Mouse (Mus musculus): Measurements from ENCODE around the gene Maff. TPM values are rescaled to one million over a fixed set of nuclear protein-coding genes. Genes with fewer than 3 reads are reported as not detected.

Gene Maff
- polyA plus RNA-seq, 1 experiment from 2014 or later = 1.2 TPM

DNA sequence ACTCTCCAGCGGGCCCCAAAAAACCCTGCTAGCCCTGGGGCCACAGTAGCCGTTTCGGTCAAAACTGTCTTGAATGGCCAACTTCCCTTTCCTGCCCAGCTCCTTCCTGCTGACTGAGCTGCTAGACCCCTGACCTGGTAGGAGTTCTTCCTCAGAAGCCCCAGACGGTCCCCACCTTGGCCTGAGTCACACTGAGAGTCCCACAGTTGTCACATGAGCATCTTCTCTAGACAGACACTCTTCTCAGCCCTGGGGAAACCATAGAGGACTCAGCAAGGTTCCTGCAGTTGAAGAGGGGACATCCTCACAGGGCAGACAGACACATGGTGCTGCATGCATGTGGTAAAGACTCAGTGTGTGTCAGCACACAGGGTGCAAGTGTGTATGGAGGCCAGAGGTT, 8.2 kb downstream of the Maff start:
- H3K4me2 ChIP-seq = no peak overlapping the region
- ATAC-seq = no peak
- H3K4me1 ChIP-seq = peaks cover 21% of the 10 kb centered on the region
- H3K36me3 ChIP-seq (ENCODE audit: poor library complexity, severe bottlenecking) = no peaks in the 10 kb centered on the region
- no peak overlapping the region for H3K9ac ChIP-seq
- no peak overlapping the region for H3K27ac ChIP-seq
- 88% methylated on average over 4 of the region's 4 CpGs for WGBS
- peaks cover 21% of the 10 kb centered on the region for H3K27me3 ChIP-seq
- no peak overlapping the region for H3K4me3 ChIP-seq
- no peaks in the 10 kb centered on the region for H3K9me3 ChIP-seq (replicated peaks)

DNA sequence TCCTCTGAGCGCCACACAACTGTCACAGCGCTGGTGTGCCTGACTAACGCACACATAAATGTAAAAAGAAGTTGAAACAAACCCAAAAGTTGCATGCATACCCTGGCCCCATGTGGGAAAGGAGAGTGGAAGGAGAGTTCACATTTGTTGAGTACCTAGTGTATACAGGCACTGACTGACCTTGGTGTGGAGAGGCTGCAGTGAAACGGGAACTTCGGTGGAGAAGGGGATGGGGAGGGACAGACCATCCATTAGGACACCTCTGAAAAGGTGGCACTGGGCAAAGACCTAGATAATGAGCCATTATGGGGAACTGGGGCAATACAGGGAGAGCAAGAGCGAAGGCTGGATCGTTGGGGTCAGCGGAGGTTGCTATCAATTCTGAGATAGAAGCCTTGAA, 10.1 kb downstream of the Maff start:
- H3K9me3 ChIP-seq (replicated peaks) = no peaks in the 10 kb centered on the region
- H3K27ac ChIP-seq = no peak overlapping the region
- H3K4me1 ChIP-seq = peaks cover 28% of the 10 kb centered on the region
- peaks cover 15% of the 10 kb centered on the region for H3K27me3 ChIP-seq
- no peak overlapping the region for H3K9ac ChIP-seq
- WGBS = 81% methylated on average over 8 of the region's 8 CpGs
- peaks cover 12% of the 10 kb centered on the region for H3K36me3 ChIP-seq (ENCODE audit: poor library complexity, severe bottlenecking)
- H3K4me2 ChIP-seq = peak overlapping the region; percentile 98
- H3K4me3 ChIP-seq = peak overlapping the region; percentile 47
- ATAC-seq = no peak

DNA sequence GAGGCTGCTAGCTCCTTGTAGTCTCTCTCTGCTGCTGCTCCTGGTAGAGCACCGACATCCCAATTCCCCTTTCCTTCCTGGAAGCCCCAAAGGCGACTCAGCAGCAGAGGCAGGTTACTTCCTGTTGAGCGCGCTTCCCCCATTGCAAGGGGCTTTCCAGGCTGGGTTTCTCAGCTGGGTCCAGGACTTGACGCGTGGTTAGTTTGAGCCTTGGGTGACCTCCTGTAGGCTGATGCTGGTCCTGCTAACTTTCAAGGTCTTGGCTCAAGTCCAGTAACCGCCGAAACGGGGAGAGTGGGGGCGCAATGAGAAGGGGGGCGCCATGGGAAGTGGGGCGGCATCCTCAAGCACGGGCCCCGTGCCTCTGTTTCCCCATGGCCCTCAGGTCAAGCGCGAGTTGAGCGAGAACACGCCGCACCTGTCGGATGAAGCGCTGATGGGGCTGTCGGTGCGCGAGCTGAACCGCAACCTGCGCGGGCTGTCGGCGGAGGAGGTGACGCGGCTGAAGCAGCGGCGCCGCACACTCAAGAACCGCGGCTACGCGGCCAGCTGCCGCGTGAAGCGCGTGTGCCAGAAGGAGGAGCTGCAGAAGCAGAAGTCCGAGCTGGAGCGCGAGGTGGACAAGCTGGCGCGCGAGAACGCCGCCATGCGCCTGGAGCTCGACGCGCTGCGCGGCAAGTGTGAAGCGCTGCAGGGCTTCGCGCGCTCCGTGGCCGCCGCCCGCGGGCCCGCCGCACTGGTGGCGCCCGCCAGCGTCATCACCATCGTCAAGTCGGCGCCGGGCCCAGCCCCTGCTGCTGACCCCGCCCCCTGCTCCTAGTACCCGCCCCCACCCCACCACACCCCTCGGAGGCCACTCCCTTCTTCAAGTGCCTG, 10.9 kb downstream of the Maff start:
- H3K27me3 ChIP-seq = peaks cover 15% of the 10 kb centered on the region
- peak; percentile 85 for ATAC-seq
- no peaks in the 10 kb centered on the region for H3K9me3 ChIP-seq (replicated peaks)
- H3K9ac ChIP-seq = peak overlapping the region; percentile 71
- peaks cover 28% of the 10 kb centered on the region for H3K4me1 ChIP-seq
- peak overlapping the region; percentile 47 for H3K4me3 ChIP-seq
- H3K27ac ChIP-seq = no peak overlapping the region
- under 1% methylated on average over 68 of the region's 77 CpGs for WGBS
- peaks cover 20% of the 10 kb centered on the region for H3K36me3 ChIP-seq (ENCODE audit: poor library complexity, severe bottlenecking)
- peak overlapping the region; percentile 98 for H3K4me2 ChIP-seq

DNA sequence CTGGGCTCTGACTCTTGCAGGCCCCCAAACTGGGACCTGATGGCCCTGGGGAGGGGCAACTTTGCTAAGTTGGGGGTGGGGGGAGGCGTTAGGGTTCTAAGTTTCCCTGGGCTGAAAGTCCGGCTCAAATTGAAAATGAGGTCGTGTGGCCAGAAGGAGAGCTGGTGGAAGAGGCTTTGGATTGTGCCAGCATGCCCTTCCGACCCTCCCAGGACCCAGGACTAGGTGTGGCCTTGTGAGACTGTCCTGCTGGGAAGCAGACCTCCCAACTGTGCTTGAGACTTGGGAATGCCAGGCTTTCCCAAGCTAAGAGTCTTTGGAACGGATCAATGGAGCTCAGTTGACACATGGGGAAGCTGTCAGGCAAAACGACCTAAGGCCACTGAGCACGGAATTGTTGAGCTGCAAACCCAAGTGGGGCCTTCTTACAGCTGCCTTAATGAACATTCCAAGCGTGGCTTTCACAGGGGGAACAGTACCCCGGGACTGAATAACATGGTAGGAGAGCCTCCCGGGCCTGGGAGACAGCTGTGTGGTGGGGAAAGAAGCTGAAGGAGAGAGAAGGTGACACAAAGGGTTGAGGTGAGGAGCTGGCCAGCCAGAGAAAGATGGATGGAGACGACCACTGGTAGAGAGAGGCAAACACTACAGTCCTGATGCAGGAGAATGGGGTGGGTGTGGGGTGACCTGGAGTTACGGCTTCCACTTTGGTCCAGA, 11.7 kb downstream of the Maff start:
- WGBS = 34% methylated on average over 12 of the region's 12 CpGs
- Histone ChIP-seq H3K27me3 (peaks cover 15% of the 10 kb centered on the region), H3K36me3 (ENCODE audit: poor library complexity, severe bottlenecking) (peaks cover 29% of the 10 kb centered on the region), H3K4me2 (peak overlapping the region; percentile 98), H3K9ac (0 out of 2 replicates have a peak overlapping the region, but pooled peaks have one; percentile 71), H3K9me3 (replicated peaks) (no peaks in the 10 kb centered on the region), H3K27ac (no peak overlapping the region), H3K4me3 (peak overlapping the region; percentile 47), H3K4me1 (peaks cover 28% of the 10 kb centered on the region)
- peak; percentile 39; the same call in 1 of the 2 replicates for ATAC-seq

DNA sequence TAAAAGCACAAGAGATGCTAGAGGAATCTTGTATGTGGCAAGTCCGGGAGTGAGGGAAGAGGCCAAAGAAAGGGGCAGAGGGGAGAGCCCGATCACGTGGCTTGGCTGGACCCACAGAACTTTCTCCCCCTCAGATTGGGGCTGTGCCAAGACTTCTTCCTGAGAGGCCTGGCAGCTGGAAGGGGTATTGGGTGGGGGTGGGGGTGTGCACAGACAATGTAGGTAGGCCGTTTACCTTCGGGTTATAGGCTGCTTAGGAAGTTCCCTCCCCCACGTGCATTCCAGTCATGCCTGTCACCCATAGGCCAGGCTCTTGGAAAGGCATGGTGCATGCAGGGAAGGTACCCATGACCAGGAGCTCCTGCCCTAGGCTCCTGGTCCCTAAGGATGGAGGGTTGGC, 13.5 kb downstream of the Maff start:
- no peak for ATAC-seq
- Histone ChIP-seq H3K27me3 (peaks cover 15% of the 10 kb centered on the region), H3K36me3 (ENCODE audit: poor library complexity, severe bottlenecking) (peaks cover 47% of the 10 kb centered on the region), H3K27ac (no peak overlapping the region), H3K9me3 (replicated peaks) (no peaks in the 10 kb centered on the region), H3K9ac (no peak overlapping the region), H3K4me1 (peaks cover 28% of the 10 kb centered on the region), H3K4me2 (no peak overlapping the region), H3K4me3 (no peak overlapping the region)
- WGBS = 31% methylated on average over 6 of the region's 6 CpGs

DNA sequence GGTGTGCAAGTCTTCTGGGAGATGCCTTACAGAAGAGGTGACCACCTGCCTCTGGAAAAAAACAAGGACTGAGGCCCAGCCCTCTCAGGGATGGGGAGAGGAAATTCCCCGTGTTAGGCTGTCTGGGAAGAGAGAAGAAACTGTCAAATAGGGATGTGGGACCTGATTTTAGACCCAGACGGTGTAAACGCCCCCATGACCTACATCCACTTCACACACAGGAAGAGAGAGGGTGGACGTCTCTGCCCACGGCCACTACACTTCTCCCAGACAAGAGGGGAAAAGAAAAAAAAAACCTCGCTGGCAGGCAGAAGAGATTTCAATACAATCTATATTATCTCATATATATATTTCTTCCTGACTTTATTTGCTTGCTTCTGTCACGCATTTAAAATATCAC, 13.9 kb downstream of the Maff start:
- H3K36me3 ChIP-seq (ENCODE audit: poor library complexity, severe bottlenecking) = peaks cover 51% of the 10 kb centered on the region
- H3K27ac ChIP-seq = no peak overlapping the region
- no peak overlapping the region for H3K9ac ChIP-seq
- no peak overlapping the region for H3K4me2 ChIP-seq
- H3K4me1 ChIP-seq = peaks cover 28% of the 10 kb centered on the region
- 72% methylated on average over 7 of the region's 7 CpGs for WGBS
- H3K9me3 ChIP-seq (replicated peaks) = no peaks in the 10 kb centered on the region
- no peak overlapping the region for H3K4me3 ChIP-seq
- H3K27me3 ChIP-seq = peaks cover 15% of the 10 kb centered on the region
- no peak for ATAC-seq

DNA sequence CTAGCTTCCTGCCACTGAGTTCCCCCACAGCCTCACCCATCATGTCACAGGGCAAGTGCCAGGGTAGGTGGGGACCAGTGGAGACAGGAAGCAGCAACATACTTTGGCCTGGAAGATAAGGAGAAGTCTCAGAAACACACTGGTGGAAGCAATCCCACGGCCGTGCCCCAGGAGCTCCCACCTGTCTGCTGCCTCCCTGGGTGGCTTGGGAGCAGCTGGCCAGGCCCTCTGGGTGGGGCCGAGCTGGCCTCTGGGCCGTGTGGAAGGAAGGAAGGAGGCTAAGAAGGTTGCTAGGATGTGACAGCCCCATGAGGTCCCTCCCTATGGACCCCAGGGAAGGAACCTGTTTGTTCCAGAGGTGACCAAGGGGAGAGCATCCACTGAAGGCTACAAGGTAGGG, 14.6 kb downstream of the Maff start:
- Histone ChIP-seq H3K36me3 (ENCODE audit: poor library complexity, severe bottlenecking) (peaks cover 58% of the 10 kb centered on the region), H3K4me2 (no peak overlapping the region), H3K4me1 (peaks cover 28% of the 10 kb centered on the region), H3K27ac (no peak overlapping the region; the same call in 1 of the 2 replicates), H3K4me3 (no peak overlapping the region), H3K27me3 (peaks cover 10% of the 10 kb centered on the region), H3K9ac (no peak overlapping the region), H3K9me3 (replicated peaks) (no peaks in the 10 kb centered on the region)
- WGBS = 74% methylated on average over 4 of the region's 4 CpGs
- ATAC-seq = no peak

DNA sequence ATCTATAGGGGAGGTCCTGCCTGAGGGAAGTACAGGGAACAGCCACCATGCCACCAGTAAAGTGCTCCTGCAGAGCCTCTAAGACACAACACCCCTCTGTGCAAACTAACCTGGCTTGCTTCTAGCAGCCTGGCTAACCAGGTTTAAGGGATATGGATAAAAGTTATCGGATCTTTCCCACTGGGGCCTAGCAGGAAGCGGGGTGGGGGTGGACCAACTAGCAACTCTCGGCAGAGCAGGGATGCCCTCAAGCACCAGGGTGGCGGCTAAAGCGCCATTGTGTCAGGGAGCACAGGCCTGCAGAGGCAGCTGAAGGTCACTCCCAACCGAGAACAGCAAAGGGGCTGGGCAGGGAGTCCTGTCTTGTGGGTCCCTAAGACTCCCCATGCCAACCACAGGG, 17.7 kb downstream of the Maff start:
- Histone ChIP-seq H3K27me3 (no peaks in the 10 kb centered on the region), H3K4me1 (peaks cover 7% of the 10 kb centered on the region), H3K4me2 (no peak overlapping the region), H3K9ac (no peak overlapping the region), H3K27ac (no peak overlapping the region), H3K36me3 (ENCODE audit: poor library complexity, severe bottlenecking) (peaks cover 75% of the 10 kb centered on the region), H3K4me3 (no peak overlapping the region), H3K9me3 (replicated peaks) (no peaks in the 10 kb centered on the region)
- 78% methylated on average over 6 of the region's 6 CpGs for WGBS
- ATAC-seq = no peak

DNA sequence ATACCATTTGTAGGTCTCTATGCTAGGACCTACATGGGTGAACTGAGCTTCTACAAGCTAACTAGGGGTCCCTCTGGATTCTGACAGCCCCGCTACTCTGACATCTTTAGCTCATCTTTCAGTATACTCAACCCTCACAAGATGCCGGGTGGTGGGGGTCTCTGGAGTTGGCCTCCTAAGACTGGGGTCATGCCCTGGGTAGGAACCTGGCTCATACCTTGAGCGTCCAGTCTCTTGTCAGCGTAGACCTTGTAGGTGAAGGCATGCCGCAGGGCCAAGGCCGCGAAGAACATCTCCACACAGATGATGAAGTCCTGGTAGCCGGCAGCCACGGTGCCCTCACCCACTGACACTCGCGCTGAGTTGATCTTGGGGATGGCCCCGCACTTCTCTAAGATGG, 18.6 kb downstream of the Maff start:
- no peak for ATAC-seq
- peaks cover 3% of the 10 kb centered on the region for H3K4me1 ChIP-seq
- H3K27me3 ChIP-seq = no peaks in the 10 kb centered on the region
- peaks cover 82% of the 10 kb centered on the region for H3K36me3 ChIP-seq (ENCODE audit: poor library complexity, severe bottlenecking)
- 97% methylated on average over 12 of the region's 12 CpGs for WGBS
- H3K9ac ChIP-seq = no peak overlapping the region
- H3K27ac ChIP-seq = no peak overlapping the region
- no peak overlapping the region for H3K4me3 ChIP-seq
- H3K4me2 ChIP-seq = no peak overlapping the region
- no peaks in the 10 kb centered on the region for H3K9me3 ChIP-seq (replicated peaks)

DNA sequence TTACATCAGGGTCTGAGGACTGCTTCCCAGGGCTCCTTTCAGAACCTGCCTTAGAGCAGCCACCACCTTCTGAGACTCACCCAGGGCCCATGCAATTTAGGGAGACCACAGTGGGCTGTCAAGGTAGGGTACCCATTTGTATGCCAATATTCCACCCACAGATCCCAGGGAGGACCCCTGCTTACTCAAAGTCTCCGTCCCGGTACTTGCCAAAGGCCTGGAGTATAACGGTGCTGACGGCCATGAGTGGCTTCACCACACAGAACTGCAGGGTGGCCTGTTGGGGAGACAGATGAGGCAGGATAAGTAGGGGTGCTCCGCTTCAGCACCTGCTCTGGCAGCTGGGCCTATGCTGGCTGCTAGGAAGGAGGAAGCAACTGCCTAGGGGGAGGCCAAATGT, 20.0 kb downstream of the Maff start:
- Histone ChIP-seq H3K27ac (no peak overlapping the region), H3K4me3 (no peak overlapping the region), H3K27me3 (no peaks in the 10 kb centered on the region), H3K36me3 (ENCODE audit: poor library complexity, severe bottlenecking) (peaks cover 79% of the 10 kb centered on the region), H3K9ac (no peak overlapping the region), H3K9me3 (replicated peaks) (no peaks in the 10 kb centered on the region), H3K4me2 (no peak overlapping the region), H3K4me1 (no peaks in the 10 kb centered on the region)
- WGBS = 94% methylated on average over 5 of the region's 5 CpGs
- ATAC-seq = no peak

DNA sequence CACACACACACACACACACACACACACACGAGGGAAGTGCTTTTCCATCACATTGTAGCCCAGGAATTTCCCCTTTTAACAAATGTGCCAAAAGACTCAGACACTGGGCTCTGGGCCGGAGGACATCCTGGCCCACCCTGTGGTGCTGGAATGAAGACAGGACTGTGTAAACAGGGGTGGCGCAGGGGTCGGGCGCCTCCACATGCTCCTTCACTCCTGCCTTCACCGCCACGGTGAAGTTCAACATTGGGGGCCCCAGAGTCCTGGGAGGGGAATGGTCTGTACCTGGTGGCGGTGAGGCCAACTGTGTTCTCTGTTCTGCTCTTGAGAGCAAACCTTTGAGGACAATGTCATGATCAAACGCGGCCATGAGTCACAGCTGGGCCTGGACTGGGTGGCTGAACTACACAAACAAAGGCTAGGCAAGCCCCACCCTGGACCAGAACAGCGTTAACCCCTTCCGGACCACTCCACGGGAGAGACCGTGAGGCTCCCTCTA, 21.9 kb downstream of the Maff start:
- no peak for ATAC-seq
- H3K27me3 ChIP-seq = no peaks in the 10 kb centered on the region
- H3K9me3 ChIP-seq (replicated peaks) = no peaks in the 10 kb centered on the region
- H3K36me3 ChIP-seq (ENCODE audit: poor library complexity, severe bottlenecking) = peaks cover 78% of the 10 kb centered on the region
- no peak overlapping the region for H3K27ac ChIP-seq
- H3K4me1 ChIP-seq = no peaks in the 10 kb centered on the region
- H3K9ac ChIP-seq = no peak overlapping the region
- WGBS = 76% methylated on average over 14 of the region's 14 CpGs
- no peak overlapping the region for H3K4me3 ChIP-seq
- no peak overlapping the region for H3K4me2 ChIP-seq

DNA sequence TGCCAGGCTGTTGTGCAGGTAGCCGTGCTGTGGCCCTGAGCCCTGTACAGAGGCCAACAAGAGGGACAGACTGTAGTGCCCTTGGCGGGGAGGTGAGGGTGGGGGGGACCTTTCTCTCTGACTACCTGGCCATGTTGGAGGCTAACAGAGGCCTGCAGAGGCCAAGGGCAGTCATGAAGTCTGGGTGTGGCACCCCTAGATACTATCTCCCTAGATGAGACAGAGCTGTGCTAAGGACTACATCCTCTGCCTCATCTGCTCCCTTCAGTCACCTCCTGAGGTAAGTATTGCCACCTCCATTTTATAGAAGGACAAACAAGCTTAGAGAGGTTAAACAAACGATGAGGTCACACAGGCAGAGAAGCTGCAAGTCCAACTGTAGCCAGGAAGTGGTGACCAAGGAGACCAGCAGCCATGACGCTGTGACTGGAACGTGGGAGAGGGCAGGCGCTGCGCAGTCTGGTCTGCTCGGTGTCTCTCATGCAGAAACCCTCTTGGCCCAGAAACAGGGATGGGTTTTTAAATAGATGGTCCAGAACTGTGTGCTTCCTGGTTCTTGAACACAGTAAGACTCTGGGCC, 22.5 kb downstream of the Maff start:
- Histone ChIP-seq H3K9me3 (replicated peaks) (no peaks in the 10 kb centered on the region), H3K4me3 (no peak overlapping the region), H3K27ac (no peak overlapping the region), H3K27me3 (no peaks in the 10 kb centered on the region), H3K9ac (no peak overlapping the region), H3K4me1 (no peaks in the 10 kb centered on the region), H3K4me2 (no peak overlapping the region), H3K36me3 (ENCODE audit: poor library complexity, severe bottlenecking) (peaks cover 77% of the 10 kb centered on the region)
- ATAC-seq = no peak
- 93% methylated on average over 8 of the region's 8 CpGs for WGBS

Measured in forebrain, embryonic 13.5 days (tissue).